Mouse (Mus musculus): ENCODE measurements around the gene Rbpj. TPM values are rescaled to one million over a fixed set of nuclear protein-coding genes. Genes with fewer than 3 reads are reported as not detected.

Rbpj gene
- total and polyA plus RNA-seq, 3 experiments = 40.5 to 62.8 (median 61.3) TPM

GRCm38 (mm10) chr5:53566485-53567083, 100.6 kb downstream of the Rbpj start:
- Histone ChIP-seq H3K4me2 (ENCODE audit: insufficient read depth, low read depth, poor library complexity, severe bottlenecking) (peak overlapping the region; percentile 88), H3K27me3 (replicated peaks) (no peaks in the 10 kb centered on the region), H3K9ac (ENCODE audit: insufficient read depth, low read depth) (peak overlapping the region; percentile 75), H3K9me3 (replicated peaks; ENCODE audit: low read length) (peaks cover 6% of the 10 kb centered on the region), H3K36me3 (replicated peaks in 1 of 2; ENCODE audit: control insufficient read depth in 1 of 2, insufficient read depth in 1 of 2, low read length in 1 of 2) (no peaks in the 10 kb centered on the region), H3K4me1 (ENCODE audit: control insufficient read depth in 1 of 2, insufficient read depth in 2 of 2) (peaks cover 9 to 25% of the 10 kb centered on the region in 2 experiments; a peak in 3 of 4 replicates), H3K27ac (ENCODE audit: insufficient read depth, low read depth) (peak overlapping the region; percentile 78), H3K79me2 (replicated peaks; ENCODE audit: control insufficient read depth, extremely low read depth, insufficient read depth, poor library complexity, severe bottlenecking) (no peaks in the 10 kb centered on the region), H3K4me3 (replicated peaks in 1 of 3; ENCODE audit: low read depth in 2 of 3, low read length in 2 of 3, poor library complexity in 1 of 3) (peak overlapping the region; percentile 27 to 30 (median 29))
- dilution Hi-C loops (cut with MboI; ENCODE audit: extremely low pct_ligation_motif_present, extremely low pct_unique_long_range_greater_than_20kb, low sequenced_read_pairs) = no loop called here
- in situ Hi-C loops (cut with MboI; ENCODE audit: low pct_ligation_motif_present, low pct_unique_long_range_greater_than_20kb, low sequenced_read_pairs) = no loop called here
- peak; percentile 86 for TF ChIP-seq IRF4 (IDR thresholded peaks at IDR 0.05; ENCODE audit: low read depth, low read length)
- peak; percentile 31; the same call in 1 of the 2 replicates for TF ChIP-seq JUN (IDR thresholded peaks at IDR 0.05; ENCODE audit: insufficient read depth, low read depth, low read length)
- 0 out of 2 replicates have a peak, but pooled peaks have one; percentile 11 for TF ChIP-seq KAT2A (IDR thresholded peaks at IDR 0.05; ENCODE audit: insufficient replicate concordance, low read length)
- peak; percentile 45; the same call in 1 of the 2 replicates for TF ChIP-seq POLR2A (IDR thresholded peaks at IDR 0.05; ENCODE audit: low read depth, low read length)
- 0 out of 2 replicates have a peak, but pooled peaks have one; percentile 47 for TF ChIP-seq CHD2 (IDR thresholded peaks at IDR 0.05; ENCODE audit: low read length)
- TF ChIP-seq BHLHE40 (IDR thresholded peaks at IDR 0.05; ENCODE audit: low read depth, low read length) = peak; percentile 61
- TF ChIP-seq UBTF (IDR thresholded peaks at IDR 0.05; ENCODE audit: low read depth, low read length) = no peak
- peak; percentile 81 for TF ChIP-seq MEF2A (IDR thresholded peaks at IDR 0.05; ENCODE audit: borderline replicate concordance, low read depth, low read length)
- TF ChIP-seq MAZ (IDR thresholded peaks at IDR 0.05; ENCODE audit: low read depth, low read length) = no peak
- TF ChIP-seq USF1 (IDR thresholded peaks at IDR 0.05; ENCODE audit: low read depth, low read length) = no peak
- TF ChIP-seq USF2 (conservative IDR thresholded peaks at IDR 0.05; ENCODE audit: low read depth, low read length) = no peak
- TF ChIP-seq CHD1 (IDR thresholded peaks at IDR 0.05; ENCODE audit: low read depth, low read length) = no peak; the same call in 1 of the 2 replicates
- no peak for TF ChIP-seq ELF1 (IDR thresholded peaks at IDR 0.05; ENCODE audit: low read depth, low read length)
- peak; percentile 71 for TF ChIP-seq EP300 (IDR thresholded peaks at IDR 0.05; ENCODE audit: low read length)
- no peak for TF ChIP-seq PAX5 (IDR thresholded peaks at IDR 0.05; ENCODE audit: low read length)
- TF ChIP-seq ZNF384 (IDR thresholded peaks at IDR 0.05; ENCODE audit: low read depth, low read length) = peak; percentile 39; the same call in 1 of the 2 replicates
- 0 out of 2 replicates have a peak, but pooled peaks have one; percentile 29 for TF ChIP-seq MAFK (IDR thresholded peaks at IDR 0.05; ENCODE audit: insufficient replicate concordance, low read length)
- no peak for TF ChIP-seq CTCF (conservative IDR thresholded peaks at IDR 0.05 in 1 of 2, IDR thresholded peaks at IDR 0.05 in 1 of 2; ENCODE audit: low read depth in 2 of 2, low read length in 2 of 2)
- peak; percentile 76; the same call in 1 of the 2 replicates for TF ChIP-seq ETS1 (conservative IDR thresholded peaks at IDR 0.05; ENCODE audit: low read depth, low read length)
- peak; percentile 72 for TF ChIP-seq TBP (conservative IDR thresholded peaks at IDR 0.05; ENCODE audit: low read depth, low read length)
- no peak; the same call in 1 of the 2 replicates for TF ChIP-seq E2F4 (IDR thresholded peaks at IDR 0.05; ENCODE audit: insufficient replicate concordance, low read depth, low read length)
- no peak for TF ChIP-seq SIN3A (IDR thresholded peaks at IDR 0.05; ENCODE audit: low read length)
- no peak for TF ChIP-seq RAD21 (IDR thresholded peaks at IDR 0.05; ENCODE audit: low read depth, low read length)
- DNase-seq (ENCODE audit: extremely low read depth) = peak; percentile 79
